Mouse (Mus musculus): ENCODE results near the gene Dip2b. TPM values are rescaled to one million over a fixed set of nuclear protein-coding genes. Genes with fewer than 3 reads are reported as not detected.
A peak's percentile ranks its signal among the peaks of the same experiment; 100 is the strongest.

The Dip2b gene
- polyA plus RNA-seq, 1 experiment, result 7.4 TPM

DNA sequence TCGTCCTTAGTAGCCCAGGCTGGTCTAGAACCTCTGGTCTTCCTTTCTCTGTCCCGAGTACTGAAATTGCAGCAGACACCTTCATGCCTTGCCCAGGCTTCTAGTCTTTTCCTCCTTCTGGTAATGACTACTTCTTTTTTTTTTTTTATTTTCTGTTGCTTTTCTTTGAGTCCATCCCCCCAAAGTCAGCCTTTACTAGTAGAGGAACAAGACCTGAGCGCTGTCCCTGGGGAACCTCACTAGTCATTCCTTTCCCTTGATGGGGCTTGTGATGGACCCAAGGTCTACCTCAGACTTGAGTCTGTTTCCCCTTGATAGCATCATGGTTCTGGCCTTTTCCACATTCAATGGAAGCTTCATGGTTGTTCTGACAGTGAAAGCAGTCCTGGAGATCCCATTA, 179.6 kb downstream of the Dip2b start:
- Histone ChIP-seq H3ac (ENCODE audit: control insufficient read depth, insufficient read length, low read depth) (no peak overlapping the region), H3K36me3 (ENCODE audit: control insufficient read depth, insufficient read depth) (peaks cover 17% of the 10 kb centered on the region), H3K27me3 (ENCODE audit: control insufficient read depth, insufficient read depth, insufficient read length) (no peaks in the 10 kb centered on the region), H3K79me2 (ENCODE audit: control insufficient read depth, insufficient read depth) (no peaks in the 10 kb centered on the region), H3K4me3 (ENCODE audit: insufficient read depth, poor library complexity, severe bottlenecking) (no peak overlapping the region), H3K79me3 (ENCODE audit: low read depth) (no peaks in the 10 kb centered on the region)
- no peak for TF ChIP-seq FOSL1 (IDR thresholded peaks at IDR 0.05; ENCODE audit: insufficient read depth, low read length, poor library complexity, severe bottlenecking)
- TF ChIP-seq MYOG (IDR thresholded peaks at IDR 0.05; ENCODE audit: control insufficient read depth, extremely low read depth, insufficient read length), result no peak
- TF ChIP-seq MYOD1 (IDR thresholded peaks at IDR 0.05; ENCODE audit: control insufficient read depth, insufficient read length, low read depth), result no peak
- TF ChIP-seq CEBPB (IDR thresholded peaks at IDR 0.05; ENCODE audit: low read depth), result no peak
- no peak for TF ChIP-seq CTCF (IDR thresholded peaks at IDR 0.05; ENCODE audit: control insufficient read depth, insufficient read depth, insufficient read length)
- TF ChIP-seq MAX (IDR thresholded peaks at IDR 0.05), result no peak
- no peak for TF ChIP-seq USF1 (IDR thresholded peaks at IDR 0.05; ENCODE audit: low read depth)

- Histone ChIP-seq H3ac (ENCODE audit: control insufficient read depth, insufficient read length, low read depth) (no peak overlapping the region), H3K79me2 (ENCODE audit: control insufficient read depth, insufficient read depth) (no peaks in the 10 kb centered on the region), H3K27me3 (ENCODE audit: control insufficient read depth, insufficient read depth, insufficient read length) (no peaks in the 10 kb centered on the region), H3K36me3 (ENCODE audit: control insufficient read depth, insufficient read depth) (peaks cover 17% of the 10 kb centered on the region), H3K4me3 (ENCODE audit: insufficient read depth, poor library complexity, severe bottlenecking) (no peak overlapping the region), H3K79me3 (ENCODE audit: low read depth) (no peaks in the 10 kb centered on the region)
- no peak for TF ChIP-seq FOSL1 (IDR thresholded peaks at IDR 0.05; ENCODE audit: insufficient read depth, low read length, poor library complexity, severe bottlenecking)
- TF ChIP-seq USF1 (IDR thresholded peaks at IDR 0.05; ENCODE audit: low read depth), result no peak
- TF ChIP-seq MYOD1 (IDR thresholded peaks at IDR 0.05; ENCODE audit: control insufficient read depth, insufficient read length, low read depth), result no peak
- TF ChIP-seq CEBPB (IDR thresholded peaks at IDR 0.05; ENCODE audit: low read depth), result no peak
- TF ChIP-seq MYOG (IDR thresholded peaks at IDR 0.05; ENCODE audit: control insufficient read depth, extremely low read depth, insufficient read length), result no peak
- no peak for TF ChIP-seq CTCF (IDR thresholded peaks at IDR 0.05; ENCODE audit: control insufficient read depth, insufficient read depth, insufficient read length)
- TF ChIP-seq MAX (IDR thresholded peaks at IDR 0.05), result no peak
Observed at GRCm38 (mm10) chr15:100219396-100219795, 180.9 kb downstream of the Dip2b start.

GRCm38 (mm10) chr15:100220916-100221315, 182.5 kb downstream of the Dip2b start:
- H3K27me3 ChIP-seq (ENCODE audit: control insufficient read depth, insufficient read depth, insufficient read length), result no peaks in the 10 kb centered on the region
- TF ChIP-seq MYOD1 (IDR thresholded peaks at IDR 0.05; ENCODE audit: control insufficient read depth, insufficient read length, low read depth) (no peak), MYOG (IDR thresholded peaks at IDR 0.05; ENCODE audit: control insufficient read depth, extremely low read depth, insufficient read length) (no peak)
- H3K79me3 ChIP-seq (ENCODE audit: low read depth), result no peaks in the 10 kb centered on the region
- H3K36me3 ChIP-seq (ENCODE audit: control insufficient read depth, insufficient read depth), result peaks cover 4% of the 10 kb centered on the region
- H3K4me3 ChIP-seq (ENCODE audit: insufficient read depth, poor library complexity, severe bottlenecking), result no peak overlapping the region
- H3ac ChIP-seq (ENCODE audit: control insufficient read depth, insufficient read length, low read depth), result no peak overlapping the region
- no peaks in the 10 kb centered on the region for H3K79me2 ChIP-seq (ENCODE audit: control insufficient read depth, insufficient read depth)

GRCm38 (mm10) chr15:100225381-100225780, 186.9 kb downstream of the Dip2b start:
- H3ac ChIP-seq (ENCODE audit: control insufficient read depth, insufficient read length, low read depth), result no peak overlapping the region
- H3K27me3 ChIP-seq (ENCODE audit: control insufficient read depth, insufficient read depth, insufficient read length), result no peaks in the 10 kb centered on the region
- H3K36me3 ChIP-seq (ENCODE audit: control insufficient read depth, insufficient read depth), result no peaks in the 10 kb centered on the region
- H3K79me3 ChIP-seq (ENCODE audit: low read depth), result peaks cover 17% of the 10 kb centered on the region
- H3K79me2 ChIP-seq (ENCODE audit: control insufficient read depth, insufficient read depth), result peaks cover 37% of the 10 kb centered on the region
- TF ChIP-seq FOSL1 (IDR thresholded peaks at IDR 0.05; ENCODE audit: insufficient read depth, low read length, poor library complexity, severe bottlenecking) (no peak), MAX (IDR thresholded peaks at IDR 0.05) (no peak), USF1 (IDR thresholded peaks at IDR 0.05; ENCODE audit: low read depth) (no peak), MYOD1 (IDR thresholded peaks at IDR 0.05; ENCODE audit: control insufficient read depth, insufficient read length, low read depth) (no peak), CTCF (IDR thresholded peaks at IDR 0.05; ENCODE audit: control insufficient read depth, insufficient read depth, insufficient read length) (no peak), MYOG (IDR thresholded peaks at IDR 0.05; ENCODE audit: control insufficient read depth, extremely low read depth, insufficient read length) (no peak), CEBPB (IDR thresholded peaks at IDR 0.05; ENCODE audit: low read depth) (no peak)
- H3K4me3 ChIP-seq (ENCODE audit: insufficient read depth, poor library complexity, severe bottlenecking), result no peak overlapping the region

DNA sequence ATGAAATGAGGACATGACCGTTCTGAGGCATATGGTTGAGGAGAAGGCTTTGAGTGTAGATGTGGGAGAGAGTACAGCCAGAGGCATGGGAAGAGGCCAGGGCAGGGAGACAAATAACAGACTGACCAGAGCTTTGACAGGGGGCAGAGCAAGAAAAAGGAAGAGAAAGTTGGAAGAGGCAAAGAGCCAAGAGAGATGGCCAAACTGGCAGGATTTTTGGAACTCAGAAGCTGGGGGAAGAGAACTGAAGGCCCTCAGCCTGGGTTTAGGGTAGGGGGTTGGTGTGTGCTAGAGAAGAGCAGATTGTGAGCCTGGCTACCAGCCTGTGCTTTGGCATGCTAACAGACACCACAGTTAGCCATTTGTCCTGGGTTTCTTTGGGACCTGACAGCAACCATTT, 187.4 kb downstream of the Dip2b start:
- Histone ChIP-seq H3ac (ENCODE audit: control insufficient read depth, insufficient read length, low read depth) (no peak overlapping the region), H3K79me2 (ENCODE audit: control insufficient read depth, insufficient read depth) (peaks cover 42% of the 10 kb centered on the region), H3K27me3 (ENCODE audit: control insufficient read depth, insufficient read depth, insufficient read length) (no peaks in the 10 kb centered on the region), H3K4me3 (ENCODE audit: insufficient read depth, poor library complexity, severe bottlenecking) (no peak overlapping the region), H3K36me3 (ENCODE audit: control insufficient read depth, insufficient read depth) (no peaks in the 10 kb centered on the region), H3K79me3 (ENCODE audit: low read depth) (peaks cover 22% of the 10 kb centered on the region)
- TF ChIP-seq MAX (IDR thresholded peaks at IDR 0.05) (no peak), USF1 (IDR thresholded peaks at IDR 0.05; ENCODE audit: low read depth) (no peak), CEBPB (IDR thresholded peaks at IDR 0.05; ENCODE audit: low read depth) (no peak), MYOD1 (IDR thresholded peaks at IDR 0.05; ENCODE audit: control insufficient read depth, insufficient read length, low read depth) (no peak), FOSL1 (IDR thresholded peaks at IDR 0.05; ENCODE audit: insufficient read depth, low read length, poor library complexity, severe bottlenecking) (no peak), CTCF (IDR thresholded peaks at IDR 0.05; ENCODE audit: control insufficient read depth, insufficient read depth, insufficient read length) (no peak), MYOG (IDR thresholded peaks at IDR 0.05; ENCODE audit: control insufficient read depth, extremely low read depth, insufficient read length) (no peak)

DNA sequence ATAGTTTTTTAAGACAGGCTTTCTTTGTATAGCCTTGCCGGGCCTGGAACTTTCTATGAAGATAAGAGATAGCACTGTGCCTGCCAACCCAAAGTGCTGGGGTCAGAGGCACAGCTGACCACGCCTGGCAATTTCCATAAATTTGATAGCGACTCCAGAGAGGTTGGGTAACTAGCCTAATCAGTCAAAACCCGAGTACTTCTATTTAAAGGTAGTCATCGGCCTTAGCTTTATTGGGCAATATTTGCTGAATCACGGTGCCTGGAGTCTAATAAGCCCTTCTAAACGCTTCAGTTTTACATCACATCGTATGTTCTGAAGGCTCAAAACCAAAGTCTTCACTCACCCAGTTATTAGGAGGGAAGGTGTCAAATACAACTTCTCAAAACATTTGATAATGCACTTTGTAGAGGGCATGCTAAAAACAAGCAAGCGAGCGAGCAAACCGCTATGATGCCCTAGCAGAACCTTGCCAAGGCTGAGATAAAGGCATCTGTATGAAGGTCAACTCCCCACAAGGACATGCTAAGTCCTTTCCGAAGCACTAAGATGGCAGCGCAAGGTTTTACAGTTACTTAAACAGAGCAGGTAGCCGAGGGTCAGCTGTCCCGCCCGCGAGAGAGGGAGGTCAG, 188.7 kb downstream of the Dip2b start:
- Histone ChIP-seq H3K36me3 (ENCODE audit: control insufficient read depth, insufficient read depth) (no peaks in the 10 kb centered on the region), H3K4me3 (ENCODE audit: insufficient read depth, poor library complexity, severe bottlenecking) (peak overlapping the region; percentile 94), H3ac (ENCODE audit: control insufficient read depth, insufficient read length, low read depth) (peak overlapping the region; percentile 94), H3K27me3 (ENCODE audit: control insufficient read depth, insufficient read depth, insufficient read length) (no peaks in the 10 kb centered on the region), H3K79me3 (ENCODE audit: low read depth) (peaks cover 35% of the 10 kb centered on the region), H3K79me2 (ENCODE audit: control insufficient read depth, insufficient read depth) (peaks cover 55% of the 10 kb centered on the region)
- TF ChIP-seq CEBPB (IDR thresholded peaks at IDR 0.05; ENCODE audit: low read depth) (peak; percentile 81), MAX (IDR thresholded peaks at IDR 0.05) (peak; percentile 1), USF1 (IDR thresholded peaks at IDR 0.05; ENCODE audit: low read depth) (no peak)
